Mouse (Mus musculus): ENCODE data around the gene Kcnh7.
"Not testable (repeated sequence)": the region's sequence is repeated elsewhere in the genome, so short reads cannot be mapped to it uniquely, and the experiment has no call there.

Gene Kcnh7

DNA sequence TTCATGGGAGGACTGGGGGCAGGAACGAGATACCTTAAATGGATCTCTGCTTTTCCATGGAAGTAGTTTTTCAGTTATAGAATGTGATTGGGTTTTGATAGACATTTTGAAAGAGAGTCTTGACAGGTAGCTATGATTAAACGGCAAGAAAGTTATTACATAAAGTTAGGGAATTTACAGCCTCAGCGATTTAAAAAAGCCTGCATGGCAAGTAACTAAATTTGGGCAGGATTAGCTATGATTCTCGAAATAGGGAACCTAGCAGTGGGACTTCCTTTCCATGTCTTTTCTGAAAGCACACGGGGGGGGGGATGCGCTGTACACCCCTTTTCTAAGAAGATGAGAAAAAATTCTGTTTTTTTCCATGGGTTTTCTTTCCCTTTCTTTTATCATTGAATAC is 466.8 kb downstream of the Kcnh7 start:
- no peak for DNase-seq (ENCODE audit: low spot score)

DNA sequence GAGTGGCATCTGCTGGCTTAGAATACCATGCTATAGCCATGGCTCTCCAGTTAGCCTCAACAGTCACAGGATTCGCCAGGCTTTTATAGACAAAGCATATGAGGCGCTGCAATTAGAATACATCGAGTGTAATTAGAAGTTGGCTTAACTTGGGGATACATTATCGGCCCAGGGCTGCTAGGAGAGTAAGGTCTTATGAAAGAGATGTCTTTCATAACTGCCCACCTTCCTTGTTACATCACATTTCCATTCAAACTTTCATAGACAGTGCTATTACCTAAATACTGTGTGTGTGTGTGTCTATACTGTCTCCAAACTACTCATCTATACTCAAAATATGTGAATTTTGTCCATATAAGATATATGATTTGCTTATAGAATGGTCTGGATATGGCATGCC is 468.8 kb downstream of the Kcnh7 start:
- DNase-seq (ENCODE audit: low spot score) = no peak

DNA sequence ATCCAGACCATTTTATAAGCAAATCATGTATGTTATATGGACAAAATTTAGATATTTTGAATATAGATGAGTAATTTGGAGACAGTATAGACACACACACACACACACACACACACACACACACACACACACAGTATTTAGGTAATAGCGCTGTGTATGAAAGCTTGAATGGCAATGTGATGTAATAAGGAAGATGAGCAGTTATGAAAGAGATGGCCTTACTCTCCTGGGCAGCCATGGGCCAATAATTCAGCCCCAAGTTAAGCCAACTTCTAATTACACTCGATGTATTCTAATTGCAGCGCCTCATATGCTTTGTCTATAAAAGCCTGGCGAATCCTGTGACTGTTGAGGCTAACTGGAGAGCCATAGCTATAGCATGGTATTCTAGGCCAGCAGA is 469.7 kb downstream of the Kcnh7 start:
- not testable (repeated sequence) for DNase-seq (ENCODE audit: low spot score)

DNA sequence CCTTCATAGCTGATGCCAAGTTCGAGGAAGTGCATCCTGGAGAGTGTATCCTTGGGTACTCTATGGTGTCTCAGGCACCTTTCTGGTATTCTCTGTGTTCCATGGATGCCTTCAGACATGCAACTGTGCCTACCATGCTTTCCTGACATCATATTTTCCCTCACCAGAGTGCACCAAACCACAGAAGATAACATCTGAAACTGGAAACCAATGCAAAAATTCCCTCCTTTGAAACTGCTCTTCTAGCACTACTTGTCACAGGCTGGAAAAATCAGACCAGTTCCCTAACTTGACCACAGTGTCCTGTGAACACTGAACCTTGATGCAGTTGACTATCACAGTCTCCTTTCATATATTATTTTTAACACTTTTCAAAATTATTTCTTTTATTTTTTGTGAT is 474.5 kb downstream of the Kcnh7 start:
- DNase-seq (ENCODE audit: low spot score) = no peak

DNA sequence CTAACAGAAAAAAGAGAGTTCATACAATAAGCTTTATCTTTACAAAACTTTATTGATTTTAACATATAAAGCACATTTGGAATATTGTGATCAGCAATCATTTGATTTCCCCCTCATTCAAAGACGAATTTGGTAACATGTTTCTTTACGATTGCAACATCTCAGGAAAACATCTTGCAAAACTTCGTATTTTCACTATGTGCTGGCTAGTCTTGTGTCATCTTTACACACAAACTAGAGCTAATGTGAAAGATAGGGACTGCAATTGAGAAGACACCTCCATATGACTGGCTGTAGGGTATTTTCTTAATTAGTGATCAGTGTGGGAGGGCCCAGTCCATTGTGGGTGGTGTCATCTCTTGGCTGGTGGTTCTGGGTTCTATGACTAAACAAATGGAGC is 477.8 kb downstream of the Kcnh7 start:
- no peak for DNase-seq (ENCODE audit: low spot score)

DNA sequence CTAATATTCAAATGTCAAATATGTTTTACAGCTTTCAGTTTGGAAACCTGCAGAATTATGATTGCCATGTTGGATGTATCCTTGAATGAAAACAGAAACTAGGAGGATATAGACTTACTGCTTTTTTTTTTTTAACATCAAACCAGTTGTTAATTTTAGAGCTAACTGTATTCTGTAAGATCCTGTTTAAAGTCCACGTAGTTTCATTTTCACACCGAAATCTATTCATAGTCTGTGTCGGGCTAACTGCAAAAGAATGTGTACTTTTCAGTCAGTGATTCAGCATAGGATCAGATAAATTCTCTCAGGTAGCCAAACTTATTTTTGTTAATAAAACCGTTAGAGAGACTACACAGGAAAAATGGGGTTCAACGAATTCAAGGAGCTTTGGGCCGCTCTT is 498.2 kb downstream of the Kcnh7 start:
- no peak for DNase-seq (ENCODE audit: low spot score)

DNA sequence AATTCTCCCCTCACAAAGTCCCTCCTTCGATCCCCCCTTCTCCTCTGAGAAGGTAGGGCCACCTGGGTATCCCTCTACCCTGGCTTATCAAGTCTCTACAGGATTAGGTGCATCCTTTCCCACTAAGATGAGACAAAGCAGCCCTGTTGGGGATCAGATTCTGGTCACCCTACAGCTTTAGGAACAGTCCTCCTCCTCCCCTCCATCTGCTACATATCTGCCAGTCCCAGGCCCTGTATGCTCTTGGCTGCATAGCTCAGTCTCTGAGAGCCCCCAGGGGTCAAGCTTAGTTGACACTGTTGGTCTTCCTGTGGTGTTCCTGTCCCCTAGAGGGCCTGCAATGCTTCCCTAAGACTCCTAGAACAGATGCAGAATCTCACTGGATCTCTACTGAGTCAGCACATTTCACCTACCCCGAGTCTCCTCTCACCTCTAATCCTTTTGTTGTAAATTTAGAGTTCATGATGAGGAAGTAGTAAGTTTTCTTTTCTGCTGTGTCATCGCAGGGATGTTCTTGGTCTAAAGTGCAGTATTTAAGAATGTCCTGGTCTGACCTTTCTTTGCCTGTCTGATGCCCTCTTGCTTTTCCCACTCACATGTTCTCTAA is 499.0 kb downstream of the Kcnh7 start:
- DNase-seq (ENCODE audit: low spot score) = no peak

DNA sequence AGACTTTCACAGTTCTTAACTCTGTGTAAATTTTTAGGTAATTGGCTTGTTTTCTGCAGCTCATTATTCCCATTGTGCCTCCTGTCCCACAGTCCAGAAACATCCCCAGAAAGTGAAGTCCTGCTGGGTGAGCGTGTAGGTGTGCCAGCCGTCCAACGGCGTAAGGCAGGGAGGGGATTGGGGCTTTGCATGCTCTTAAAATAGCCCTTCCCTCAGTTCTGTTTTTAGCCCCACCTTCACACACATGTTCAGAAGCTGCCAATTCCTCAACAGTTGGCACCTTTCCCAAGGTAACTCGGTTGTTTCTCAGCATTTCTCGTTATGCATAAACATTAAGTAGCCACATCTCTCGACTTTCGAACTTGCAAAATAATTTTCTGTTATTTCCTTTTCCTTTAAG is 502.4 kb downstream of the Kcnh7 start:
- DNase-seq (ENCODE audit: low spot score) = no peak

DNA sequence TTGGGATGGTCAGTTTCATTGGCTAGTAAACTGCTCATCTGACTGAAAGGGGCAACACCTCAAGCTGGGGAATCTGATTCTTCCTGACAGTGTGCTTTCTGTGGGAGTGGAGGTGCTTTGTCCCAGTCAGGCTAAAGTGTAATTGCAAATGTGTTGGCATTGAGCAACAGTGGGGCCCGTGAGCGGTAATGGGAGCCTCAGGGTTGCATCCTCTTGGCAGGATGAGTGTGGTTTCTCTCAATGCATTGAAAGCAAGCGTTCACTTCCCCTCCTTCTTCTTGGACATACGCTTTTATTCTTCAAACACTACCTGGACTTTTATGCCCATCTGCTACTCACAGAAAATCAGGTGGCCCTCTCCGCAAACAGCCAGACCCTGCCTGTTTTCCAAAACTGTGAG is 511.3 kb downstream of the Kcnh7 start:
- no peak for DNase-seq (ENCODE audit: low spot score)

DNA sequence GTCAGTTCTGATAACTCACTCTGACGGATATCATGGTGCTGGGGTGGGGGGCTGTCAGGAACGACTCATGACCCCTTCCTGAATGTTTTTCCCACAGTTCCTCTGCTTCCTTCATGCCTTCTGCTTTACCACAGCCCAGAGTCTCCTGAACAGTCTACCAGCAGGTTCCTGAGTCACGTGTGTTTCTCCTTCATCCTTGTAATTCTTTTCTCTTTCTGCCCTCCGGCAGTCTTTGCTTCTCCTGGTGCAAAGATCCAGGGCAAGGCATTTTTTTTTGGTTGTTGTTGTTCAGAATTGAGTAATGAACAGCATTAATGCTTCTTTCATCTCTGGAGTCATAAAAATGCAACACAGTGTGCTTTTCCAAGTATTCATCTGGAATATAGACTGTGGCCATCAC is 513.3 kb downstream of the Kcnh7 start:
- DNase-seq (ENCODE audit: low spot score) = no peak

DNA sequence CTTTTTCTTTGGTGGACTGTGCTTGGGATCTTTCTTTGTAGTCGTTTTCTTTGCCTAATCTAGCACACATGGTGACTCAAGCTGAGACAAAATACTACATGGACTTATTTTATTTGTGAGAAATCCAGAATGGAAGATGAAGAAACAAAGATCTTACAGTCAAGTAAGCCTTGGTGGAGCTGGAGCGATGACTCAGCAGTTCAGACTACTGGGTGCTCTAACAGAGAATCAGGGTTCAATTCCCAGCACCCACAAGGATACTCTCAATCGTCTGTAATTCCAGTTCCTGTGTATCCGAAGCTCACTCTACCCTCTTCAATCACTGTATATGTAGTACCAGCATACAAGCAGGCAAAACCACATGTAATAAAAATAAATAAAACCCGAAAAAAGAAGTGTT is 513.8 kb downstream of the Kcnh7 start:
- no peak for DNase-seq (ENCODE audit: low spot score)

DNA sequence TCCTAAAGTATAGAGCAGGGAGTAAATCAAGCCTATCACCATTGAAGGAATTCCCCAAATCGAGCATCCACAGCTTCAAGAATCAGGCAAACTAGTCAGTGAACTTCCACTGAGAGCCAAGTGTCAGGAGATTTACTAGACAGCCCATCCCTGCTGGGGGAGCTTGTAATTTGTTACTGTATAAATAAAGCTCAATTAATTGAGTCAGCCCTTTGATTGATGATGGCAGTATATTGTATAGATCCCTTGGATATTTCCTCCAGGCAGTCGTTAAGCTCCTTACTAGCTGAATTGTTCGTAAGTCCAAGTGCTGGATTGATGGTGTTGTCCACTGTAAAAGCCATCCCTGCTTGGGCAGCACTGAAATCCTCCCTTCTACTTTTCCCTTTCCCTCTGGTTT is 514.2 kb downstream of the Kcnh7 start:
- no peak for DNase-seq (ENCODE audit: low spot score)

DNA sequence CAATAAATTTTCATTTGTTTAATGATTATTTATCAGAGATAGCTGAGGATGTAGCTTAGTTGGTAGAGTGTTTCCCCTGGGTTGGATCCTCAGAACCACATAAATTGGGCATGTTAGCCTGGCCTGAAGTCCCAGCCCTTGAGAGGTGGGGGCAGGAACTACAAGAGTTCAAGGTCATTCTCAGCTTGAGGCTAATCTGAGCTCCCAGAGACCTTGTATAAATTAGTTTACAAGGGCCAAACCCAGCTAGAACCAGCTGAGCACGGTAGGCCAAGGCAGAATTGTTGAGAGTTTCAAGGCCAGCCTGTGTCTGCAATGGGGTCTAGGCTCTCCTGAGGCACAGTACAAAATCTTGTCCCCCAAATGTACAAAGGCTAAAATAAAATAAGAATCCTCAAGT is 518.6 kb downstream of the Kcnh7 start:
- DNase-seq (ENCODE audit: low spot score) = no peak

DNA sequence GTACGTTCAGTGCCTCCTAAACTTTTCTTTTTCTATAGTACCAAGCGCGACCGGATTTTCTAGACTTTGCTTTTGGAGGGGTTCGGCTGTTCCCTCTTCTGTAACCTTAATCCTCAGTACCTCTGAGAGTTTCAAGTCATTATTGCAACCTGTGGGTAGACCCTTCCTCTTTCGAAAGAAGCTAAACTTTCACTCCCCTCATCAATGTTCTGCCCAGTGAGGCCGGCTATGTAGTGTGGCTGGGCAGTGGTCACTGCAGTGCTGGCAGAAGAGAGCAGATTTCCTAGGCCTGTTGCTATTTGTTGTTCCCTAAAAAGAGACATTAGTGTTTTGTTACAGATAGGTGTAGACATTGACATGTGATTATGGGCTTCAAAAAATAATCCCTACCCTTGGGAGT is 519.2 kb downstream of the Kcnh7 start:
- no peak for DNase-seq (ENCODE audit: low spot score)

DNA sequence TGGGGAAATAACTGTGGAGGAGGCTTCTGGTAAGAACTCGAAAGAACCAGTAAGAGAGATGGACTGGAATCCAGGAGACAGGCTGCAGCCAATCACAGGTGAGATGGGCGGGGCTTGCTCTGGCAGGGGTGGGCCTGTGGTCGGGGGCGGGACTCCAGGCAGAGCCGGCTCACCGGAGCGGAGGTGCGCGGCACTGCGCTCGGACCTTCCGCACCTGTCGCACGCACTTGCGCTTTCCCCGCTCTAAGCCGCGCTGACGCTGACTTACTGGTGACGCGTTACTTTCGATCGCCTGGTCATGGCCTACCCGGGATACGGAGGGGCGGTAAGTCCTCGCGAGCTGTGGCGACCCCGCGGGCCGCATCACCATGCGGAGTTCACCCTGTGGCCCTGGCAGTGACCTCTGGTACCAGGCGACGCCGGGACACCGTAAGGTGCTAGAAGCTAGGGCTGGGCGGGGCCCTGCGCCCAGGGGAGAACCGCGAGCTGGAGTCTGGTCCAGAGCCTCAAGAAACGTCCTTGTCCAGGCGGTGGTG is 519.9 kb downstream of the Kcnh7 start, which contains the start of gene Gca:
Gene Gca, plus strand, starts transcription at position 151 of the 536 bp plus-strand sequence.
- peak; percentile 19 for DNase-seq (ENCODE audit: low spot score)

DNA sequence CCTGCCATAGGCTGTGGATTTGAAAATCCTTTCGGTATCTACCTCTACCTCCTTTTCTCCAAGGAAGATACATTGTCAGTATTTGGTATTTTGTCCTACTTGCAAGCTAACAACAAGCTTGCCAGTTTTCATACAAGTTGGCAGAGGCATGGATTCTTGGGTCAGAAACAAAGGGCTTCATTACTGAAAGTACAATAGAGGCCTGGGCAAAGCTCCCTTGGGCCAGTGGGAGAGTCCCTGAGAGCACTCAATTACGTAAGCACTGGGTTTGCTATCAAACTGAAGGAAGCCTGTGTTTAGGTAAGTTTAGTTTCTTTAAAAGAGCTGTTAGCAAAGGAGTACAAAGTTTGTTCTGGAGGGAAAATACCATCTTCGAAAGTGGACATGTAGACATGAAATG is 521.5 kb downstream of the Kcnh7 start:
- no peak for DNase-seq (ENCODE audit: low spot score)

DNA sequence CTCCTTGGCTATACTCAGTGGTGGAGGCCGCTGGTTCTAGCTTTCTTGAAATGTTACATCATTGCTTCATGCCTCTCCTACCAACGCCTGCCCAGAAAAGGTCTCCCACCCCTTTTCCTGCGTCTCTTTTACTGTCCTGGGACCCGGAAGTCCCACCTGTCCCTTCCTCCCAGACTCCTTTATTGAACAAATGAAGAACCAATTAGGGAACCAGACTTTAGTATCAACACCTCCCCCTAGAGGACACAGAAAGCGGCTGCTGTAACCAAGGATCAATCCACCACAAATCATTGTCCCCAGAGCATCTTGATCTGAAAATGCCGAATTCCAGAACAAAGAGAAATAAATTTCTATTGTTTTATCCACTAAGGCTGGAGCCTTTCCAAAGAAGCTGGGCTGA is 523.5 kb downstream of the Kcnh7 start:
- no peak for DNase-seq (ENCODE audit: low spot score)

DNA sequence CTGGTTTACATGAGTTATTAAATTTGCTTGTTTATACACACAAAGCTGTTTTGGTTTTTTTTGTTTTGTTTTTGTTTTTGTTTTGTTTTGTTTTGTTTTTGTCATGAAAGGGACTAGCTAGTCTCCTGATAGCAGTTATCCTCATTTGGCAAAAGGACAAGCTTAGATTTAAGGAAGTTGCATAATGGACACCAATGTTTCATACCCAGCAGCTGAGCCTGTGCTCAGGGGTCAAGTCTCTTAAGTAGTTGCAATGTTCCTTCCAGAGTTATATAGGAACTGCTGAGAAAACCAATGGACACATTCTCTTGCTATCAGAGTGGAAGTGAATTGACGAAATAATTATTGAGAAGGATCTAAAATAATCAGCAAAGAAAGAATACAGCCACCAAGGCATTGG is 528.0 kb downstream of the Kcnh7 start:
- DNase-seq (ENCODE audit: low spot score) = no peak

DNA sequence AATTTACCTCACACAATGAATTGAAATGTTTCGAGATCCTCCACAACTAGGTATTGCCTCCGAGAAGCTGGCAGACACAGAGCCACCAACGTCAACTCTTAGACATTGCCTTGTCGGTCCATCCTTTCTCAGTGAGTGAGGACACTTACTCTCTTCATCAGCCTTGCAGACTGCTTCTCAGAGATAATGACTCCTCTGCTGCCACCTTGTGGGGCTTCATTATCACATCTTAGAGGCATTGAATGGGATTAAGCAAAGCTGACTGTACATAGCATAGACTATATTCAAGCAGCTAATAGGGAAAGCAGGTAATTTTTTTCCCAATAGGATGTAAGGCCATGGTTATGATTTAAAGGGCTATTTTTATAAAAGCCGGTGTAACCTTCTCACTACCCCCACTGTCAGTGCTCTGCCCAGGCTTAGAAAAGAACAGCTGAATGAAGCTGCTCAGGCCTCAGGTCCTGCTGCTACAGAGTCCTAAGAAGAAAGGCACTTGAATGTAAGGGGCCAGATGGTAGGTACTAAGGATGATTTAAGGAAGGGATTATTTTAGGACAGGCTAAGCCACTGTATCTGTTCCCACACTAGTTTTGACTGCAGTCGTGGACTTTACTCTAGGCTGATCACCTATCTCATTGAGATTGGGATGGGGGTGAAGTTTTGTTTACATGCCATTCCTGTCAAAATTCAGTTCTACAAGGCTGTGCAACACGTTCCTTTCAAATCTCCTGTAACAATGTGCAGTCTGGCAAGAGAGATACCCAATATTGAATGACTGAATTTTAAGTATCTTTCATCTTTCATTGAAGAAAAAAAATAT is 529.4 kb downstream of the Kcnh7 start:
- no peak for DNase-seq (ENCODE audit: low spot score)

DNA sequence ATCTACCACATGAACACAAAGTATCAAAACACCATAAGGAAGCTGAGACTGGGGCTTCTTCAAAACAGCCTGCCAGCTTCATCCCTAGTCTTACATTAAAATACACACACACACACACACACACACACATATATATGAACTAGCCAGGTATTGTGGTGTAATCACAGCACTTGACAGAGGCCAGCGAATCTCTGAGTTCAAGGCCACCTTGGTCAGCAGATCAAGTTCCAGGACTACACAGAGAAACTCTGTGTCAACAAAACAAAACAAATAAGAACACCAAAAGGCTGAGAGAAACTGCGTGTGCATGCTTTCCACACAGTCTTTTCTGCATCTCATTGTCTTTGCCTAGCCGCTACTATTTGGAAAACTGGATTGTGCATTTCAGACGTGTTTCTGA is 531.6 kb downstream of the Kcnh7 start:
- DNase-seq (ENCODE audit: low spot score) = no peak

DNA sequence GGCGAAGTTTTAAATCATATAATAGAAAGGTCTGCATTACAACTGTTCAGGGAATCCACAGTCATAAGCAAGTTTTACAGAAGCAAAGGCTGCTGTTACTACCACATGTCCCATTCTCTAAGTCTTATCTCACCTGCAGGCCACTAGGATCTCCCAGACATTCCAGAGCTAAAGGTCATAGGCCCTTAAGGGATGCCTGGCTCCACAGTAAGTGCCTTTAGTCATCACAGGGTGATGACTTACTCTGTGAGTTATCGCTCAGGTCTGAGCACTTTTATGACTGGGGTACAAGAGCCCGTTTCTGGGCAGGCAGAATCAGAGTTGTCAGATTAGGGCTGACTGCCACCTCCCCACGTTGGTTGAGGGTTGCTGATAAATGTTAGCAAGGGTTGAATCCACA is 532.2 kb downstream of the Kcnh7 start:
- DNase-seq (ENCODE audit: low spot score) = no peak

DNA sequence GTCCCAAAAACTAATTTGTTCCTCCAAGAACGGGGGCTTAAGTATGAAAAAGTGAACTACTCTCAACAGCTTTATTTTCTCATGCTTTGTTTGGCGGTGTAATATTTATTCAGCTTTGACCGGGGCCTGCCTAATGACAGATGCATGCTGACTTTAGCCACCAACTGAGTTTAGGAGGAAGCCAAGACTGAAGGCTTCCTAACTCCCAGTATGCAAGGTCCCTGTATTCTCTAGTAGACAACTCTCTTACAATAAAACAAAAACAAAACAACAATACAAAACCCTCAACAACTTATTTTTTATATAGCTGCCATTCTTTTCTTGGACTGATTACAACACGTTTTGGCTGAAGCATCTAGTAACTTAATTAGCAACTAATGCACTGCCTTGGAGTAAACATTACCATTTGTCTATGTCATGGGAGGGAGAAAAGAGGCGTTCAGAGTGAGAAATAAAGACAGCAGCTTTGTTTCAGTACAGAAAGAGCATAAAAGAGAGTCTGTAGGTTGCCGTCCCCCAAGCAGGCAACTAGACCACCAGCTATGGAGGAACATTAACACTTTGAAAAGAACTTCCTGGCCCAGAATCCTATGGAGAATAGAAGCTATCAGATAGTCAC is 537.3 kb downstream of the Kcnh7 start:
- DNase-seq (ENCODE audit: low spot score) = no peak

DNA sequence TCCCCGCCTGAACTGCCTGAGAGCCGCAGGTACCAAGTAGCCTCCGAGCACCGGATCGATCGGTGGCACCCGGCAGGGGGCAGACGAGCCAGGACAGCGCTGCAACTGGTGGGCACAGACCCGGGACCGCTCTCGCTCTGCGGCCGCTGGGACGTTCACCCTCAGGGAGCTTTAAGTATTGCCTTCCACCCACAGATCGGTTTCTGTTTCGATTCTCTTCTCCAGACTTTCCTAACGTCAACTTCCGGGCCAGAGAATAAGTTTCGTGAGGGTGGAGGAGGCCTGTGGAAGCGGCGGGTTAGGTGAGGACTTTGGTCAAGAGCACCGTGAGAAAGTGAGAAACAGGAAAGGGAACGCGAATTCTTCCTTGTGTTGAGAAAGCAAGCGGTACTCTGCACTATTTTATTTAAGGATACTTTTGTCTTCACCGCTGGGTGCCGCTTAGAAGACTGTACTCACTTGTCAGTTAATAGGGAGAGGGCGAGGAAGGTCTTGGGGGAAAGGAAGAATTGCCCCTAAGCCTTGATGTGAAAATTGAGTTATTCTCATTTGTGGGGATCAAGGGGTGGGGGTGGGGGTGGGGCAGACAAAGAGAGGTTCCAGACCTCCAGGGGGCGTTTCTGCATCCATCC is 538.0 kb downstream of the Kcnh7 start, which contains the start of gene Ifih1:
Gene Ifih1, minus strand, starts transcription at position 242 of the 632 bp plus-strand sequence.
- peak; percentile 30 for DNase-seq (ENCODE audit: low spot score)

Measured in ovary, postnatal 10 days (tissue).